Mouse (Mus musculus) urinary bladder, postnatal 14 days (tissue): ENCODE measurements at regions not wholly inside any gene's neighbourhood (a gene's known extent, or its start where the extent isn't known, plus 50 kb on each side); places are given as distances from the start of the nearest gene placed in this dataset.

Experiments used
- DNase-seq: peaks from one replicate; pipeline ENCODE4 v3.0.0; 2021; ENCODE audit warnings: low spot score

DNA sequence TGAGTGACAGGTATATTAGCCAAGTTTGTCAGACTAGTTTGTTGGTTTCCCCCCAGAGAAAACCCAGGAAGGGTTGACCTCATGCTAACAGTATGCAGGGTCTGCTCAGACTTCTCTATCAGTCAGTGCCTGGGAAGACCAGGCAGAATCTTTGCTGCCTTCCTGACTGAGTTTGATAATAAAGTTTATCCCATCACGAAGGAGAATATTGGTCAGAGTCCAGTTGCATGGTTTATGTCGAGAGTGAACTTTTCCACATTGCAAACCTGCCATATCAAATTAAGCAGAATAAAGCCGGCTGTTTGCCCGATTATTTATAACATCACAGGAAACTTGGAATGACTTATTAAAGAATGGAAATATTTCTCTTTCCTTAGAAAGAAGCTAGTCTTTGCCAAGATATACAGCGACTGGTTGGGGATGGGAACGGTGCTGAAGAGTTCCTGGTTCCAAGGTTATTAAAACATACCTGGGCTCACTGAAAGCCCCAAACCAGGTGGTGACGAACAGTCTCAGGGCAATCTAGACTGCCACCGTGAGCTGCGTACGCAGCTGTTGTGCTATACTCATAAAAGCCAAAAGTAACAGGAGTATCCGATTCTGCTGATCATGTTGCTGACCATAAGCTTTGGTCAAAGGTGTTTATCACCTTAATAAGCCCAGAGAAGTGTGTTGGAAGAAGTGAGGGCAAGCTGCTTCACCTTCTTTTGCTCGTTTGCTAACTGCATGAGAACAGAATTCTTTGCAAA lies 1536.7 kb upstream of the Flrt2 start:
- no peak for DNase-seq

- no peak for DNase-seq
Observed at GRCm38 (mm10) chr12:94182358-94182757, 1509.7 kb upstream of the Flrt2 start.

- DNase-seq: peak; percentile 3
Observed at GRCm38 (mm10) chr12:94190620-94191081, 1501.4 kb upstream of the Flrt2 start.

DNA sequence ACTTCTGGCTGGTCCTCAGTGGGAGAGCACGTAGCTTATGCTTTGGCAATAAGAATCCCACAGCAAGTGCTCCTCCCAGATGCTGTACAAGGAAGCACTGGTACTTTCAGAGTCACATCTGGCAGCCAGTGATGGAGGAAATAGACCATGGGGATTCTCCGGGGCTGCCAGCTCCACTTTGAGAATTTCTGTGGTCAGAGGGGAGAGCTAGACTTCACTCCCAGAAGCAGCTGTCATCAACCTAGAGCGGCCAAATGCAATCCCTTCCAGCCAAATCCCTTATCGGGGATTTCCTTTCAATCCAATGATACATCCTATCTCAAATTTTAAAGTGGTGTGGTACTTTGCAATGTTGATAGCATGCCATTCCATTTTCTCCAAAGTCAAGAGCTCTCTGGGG lies 1474.1 kb upstream of the Flrt2 start:
- DNase-seq: no peak

- no peak for DNase-seq
Observed at GRCm38 (mm10) chr12:94229894-94230293, 1462.1 kb upstream of the Flrt2 start.

- no peak for DNase-seq
Observed at GRCm38 (mm10) chr12:94245366-94245765, 1446.7 kb upstream of the Flrt2 start.

DNA sequence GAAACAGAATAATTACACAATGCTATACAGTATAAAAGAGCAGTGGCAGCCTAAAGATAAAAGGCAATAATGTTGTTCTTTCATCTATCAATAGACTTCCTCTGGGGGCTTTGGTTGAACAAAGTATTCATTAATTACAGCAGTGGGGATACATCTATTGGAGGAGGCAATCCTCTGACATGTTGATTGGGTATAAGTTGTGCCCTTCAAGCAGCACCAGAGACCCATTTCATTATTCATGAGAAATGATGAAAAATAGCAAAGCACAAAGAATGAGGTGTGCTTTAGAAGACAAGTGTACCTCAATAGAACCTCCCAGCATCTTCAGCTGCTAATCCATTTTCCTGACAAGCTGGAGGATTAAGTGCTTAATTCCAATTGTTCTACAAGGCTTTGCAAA lies 1444.7 kb upstream of the Flrt2 start:
- no peak for DNase-seq

DNA sequence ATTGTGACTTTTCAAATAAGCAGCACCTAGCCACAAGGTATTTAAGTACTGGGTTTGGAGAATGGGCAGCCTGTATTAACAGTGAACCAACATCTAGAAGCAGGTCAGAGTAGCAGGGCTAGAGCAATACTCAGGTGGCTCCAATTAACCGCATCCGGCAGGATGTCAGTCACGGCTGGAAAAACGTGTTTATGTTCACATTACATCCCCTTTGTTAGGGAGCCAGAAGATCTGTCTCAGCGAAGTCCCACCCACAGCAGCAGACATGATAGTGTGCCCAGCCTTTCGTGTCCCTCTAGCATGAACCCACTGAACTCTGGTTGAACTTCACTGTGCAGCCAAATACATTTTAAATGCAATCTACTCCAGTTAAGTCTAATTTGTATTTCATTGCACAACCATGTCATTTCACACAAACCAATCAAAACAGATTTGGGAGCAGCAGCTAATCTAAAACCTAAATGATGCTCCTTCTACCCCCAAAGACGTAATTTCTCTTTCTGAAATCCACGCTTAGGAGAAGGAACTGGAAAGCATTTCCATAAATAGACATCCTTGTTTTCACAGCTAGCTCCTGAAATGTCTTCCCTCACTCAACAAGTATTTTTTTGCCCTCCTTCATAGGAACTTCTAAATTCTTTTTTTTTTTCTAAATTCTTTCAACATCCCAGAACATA lies 1438.9 kb upstream of the Flrt2 start:
- no peak for DNase-seq

- DNase-seq: peak; percentile 15
Observed at GRCm38 (mm10) chr12:94280946-94281345, 1411.1 kb upstream of the Flrt2 start.

- DNase-seq: no peak
Observed at GRCm38 (mm10) chr12:94282931-94283330, 1409.1 kb upstream of the Flrt2 start.

GRCm38 (mm10) chr12:94283572-94283971 lies 1408.5 kb upstream of the Flrt2 start:
- DNase-seq: no peak

GRCm38 (mm10) chr12:94297864-94298263 lies 1394.2 kb upstream of the Flrt2 start:
- DNase-seq: no peak

DNA sequence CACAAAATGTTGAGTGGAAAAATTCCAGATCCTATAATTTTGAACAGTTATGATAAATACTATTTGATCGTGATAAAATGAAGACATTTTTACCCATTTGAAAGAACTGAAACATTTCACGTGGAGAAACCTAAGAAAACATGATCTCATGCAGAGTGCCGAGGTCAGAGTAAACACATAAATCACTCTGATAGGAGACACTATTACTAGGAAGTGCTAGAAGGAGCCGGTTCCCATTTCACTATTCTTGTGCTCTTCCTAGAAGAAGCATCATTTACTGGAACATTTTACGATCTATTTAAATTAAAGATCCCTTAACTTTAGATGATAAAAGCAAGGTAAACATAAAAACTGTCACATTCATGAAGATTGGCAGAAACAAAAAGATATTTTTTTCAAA lies 1359.7 kb upstream of the Flrt2 start:
- no peak for DNase-seq

GRCm38 (mm10) chr12:94334671-94335070 lies 1357.4 kb upstream of the Flrt2 start:
- no peak for DNase-seq

DNA sequence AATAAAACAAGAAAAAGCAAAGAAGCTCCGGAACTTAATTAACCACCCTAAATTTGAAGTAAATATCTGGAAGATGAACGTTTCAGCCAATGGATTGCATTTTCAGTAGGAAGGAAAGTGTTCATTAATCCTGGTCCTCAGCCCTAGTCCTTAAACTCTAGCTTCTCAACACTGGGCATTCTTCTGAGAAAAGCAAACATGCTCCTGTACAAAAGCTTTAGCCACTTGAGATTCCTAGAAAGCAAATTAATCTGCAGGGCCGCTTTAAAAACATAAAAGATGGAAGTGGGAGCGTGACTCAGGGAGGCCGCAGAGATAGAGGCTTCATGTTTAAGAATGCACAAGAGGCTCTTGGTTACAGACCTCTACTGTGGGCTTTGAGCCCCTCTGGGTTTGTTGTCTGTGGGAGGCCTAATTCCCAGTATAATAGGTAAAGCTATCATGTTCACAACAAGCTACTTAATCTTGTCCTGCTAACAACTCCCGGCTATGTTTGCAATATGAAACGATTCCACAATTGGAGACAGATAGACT lies 1342.3 kb upstream of the Flrt2 start:
- no peak for DNase-seq

DNA sequence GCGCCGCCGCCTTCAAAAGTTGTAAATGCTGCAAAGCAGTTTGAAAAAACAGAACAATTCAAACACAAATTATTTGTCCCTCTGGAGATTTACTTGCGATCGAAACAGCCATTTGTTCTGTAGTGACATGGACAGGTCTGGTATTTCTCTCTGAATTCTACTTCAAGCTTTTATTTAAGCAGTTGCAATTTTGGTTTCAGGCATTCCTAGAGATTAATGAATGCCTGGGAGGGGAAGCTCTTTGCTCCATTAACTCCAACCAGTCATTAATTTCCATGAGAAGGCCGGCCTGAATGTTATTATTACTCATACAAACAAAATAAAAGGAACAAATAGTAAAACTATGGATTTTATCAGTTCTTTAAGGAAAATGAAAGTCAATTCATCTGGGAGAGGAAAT lies 1327.8 kb upstream of the Flrt2 start:
- DNase-seq: no peak

DNA sequence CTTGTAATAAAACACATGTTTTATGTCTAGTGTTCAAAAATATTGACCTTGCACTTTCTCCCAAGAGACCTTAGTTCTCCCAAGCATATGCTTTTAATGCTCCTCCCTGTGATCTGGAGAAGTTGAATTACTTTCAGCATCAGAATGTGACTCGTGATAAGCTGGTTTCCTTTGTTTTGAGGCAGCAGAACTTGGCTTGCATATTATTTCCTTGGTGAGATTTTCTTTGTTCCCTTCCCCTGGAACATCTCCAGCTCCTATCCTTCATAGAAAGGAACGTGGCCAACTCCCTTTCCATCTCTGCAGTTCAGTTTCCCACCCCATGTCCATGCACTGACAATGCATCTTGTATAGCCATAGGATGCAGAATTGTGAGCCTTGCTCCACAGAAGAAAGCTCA lies 1292.0 kb upstream of the Flrt2 start:
- no peak for DNase-seq

DNA sequence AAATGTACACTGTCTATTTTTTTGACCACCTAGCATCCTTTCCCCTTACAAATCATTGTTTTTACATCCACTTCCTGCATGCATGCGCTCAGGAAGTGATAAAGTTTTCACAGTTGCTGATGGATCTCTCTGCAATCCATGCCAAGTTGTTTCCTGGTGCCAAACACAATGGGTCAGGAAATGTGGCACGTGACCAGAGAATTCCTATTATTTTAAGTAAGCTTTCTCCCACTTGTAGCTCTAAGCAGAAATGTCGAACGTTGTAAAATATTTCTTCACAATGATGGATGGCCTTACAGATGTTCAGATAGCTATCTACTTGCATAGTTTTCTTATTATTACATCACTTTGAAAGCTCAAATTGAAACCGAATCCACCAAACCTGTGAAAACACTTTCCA lies 1271.1 kb upstream of the Flrt2 start:
- DNase-seq: peak; percentile 6

- DNase-seq: no peak
Observed at GRCm38 (mm10) chr12:94421743-94422142, 1270.3 kb upstream of the Flrt2 start.

DNA sequence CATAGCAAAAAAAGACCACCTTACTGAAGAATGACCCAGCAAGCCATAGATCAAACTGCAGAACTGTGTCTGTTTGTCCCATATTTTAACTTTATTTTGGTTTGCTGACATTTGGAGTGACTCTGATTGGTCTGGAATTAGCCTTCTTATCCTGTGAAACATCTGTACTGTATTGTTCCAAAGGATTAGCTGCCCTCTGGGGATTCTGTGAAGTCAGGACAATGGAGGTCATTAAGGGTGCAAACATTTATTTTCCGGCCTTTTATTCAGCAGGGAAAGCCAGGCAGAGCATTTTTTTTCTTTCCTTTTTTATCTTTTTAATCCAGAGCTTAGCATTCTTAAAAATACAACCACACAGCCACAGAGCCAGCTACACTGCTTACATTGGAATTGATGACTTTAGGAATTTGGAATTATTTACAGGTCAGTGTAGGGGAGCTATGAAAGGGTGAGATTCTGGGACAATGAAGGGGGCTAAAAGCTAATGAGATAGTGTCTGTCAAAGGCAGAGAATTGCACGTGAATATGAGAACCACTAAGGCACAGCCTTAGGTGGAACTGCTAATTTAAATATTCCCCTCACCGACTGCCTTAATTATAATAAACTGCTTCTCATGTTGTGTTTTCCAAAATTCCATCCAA lies 1267.6 kb upstream of the Flrt2 start:
- no peak for DNase-seq

GRCm38 (mm10) chr12:94449517-94449916 lies 1242.5 kb upstream of the Flrt2 start:
- no peak for DNase-seq

DNA sequence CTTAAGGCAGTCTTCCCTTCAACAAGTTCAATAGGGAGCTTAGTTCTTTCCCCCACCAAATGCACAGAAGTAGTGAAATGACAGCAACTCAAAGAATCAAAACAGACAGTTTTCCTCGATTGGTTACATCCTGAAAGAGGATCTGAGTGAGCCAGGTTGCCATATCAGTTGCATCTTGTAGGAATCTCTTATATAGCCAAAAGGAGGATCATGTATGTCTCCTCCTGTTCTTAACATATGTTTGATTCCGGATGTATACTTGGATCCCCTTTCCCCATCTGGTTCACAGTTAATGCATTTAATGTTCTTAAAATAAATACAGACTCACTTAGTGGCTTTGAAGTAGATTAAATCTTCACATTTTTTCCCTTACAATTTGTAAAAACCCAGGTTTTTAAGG lies 1224.0 kb upstream of the Flrt2 start:
- no peak for DNase-seq

DNA sequence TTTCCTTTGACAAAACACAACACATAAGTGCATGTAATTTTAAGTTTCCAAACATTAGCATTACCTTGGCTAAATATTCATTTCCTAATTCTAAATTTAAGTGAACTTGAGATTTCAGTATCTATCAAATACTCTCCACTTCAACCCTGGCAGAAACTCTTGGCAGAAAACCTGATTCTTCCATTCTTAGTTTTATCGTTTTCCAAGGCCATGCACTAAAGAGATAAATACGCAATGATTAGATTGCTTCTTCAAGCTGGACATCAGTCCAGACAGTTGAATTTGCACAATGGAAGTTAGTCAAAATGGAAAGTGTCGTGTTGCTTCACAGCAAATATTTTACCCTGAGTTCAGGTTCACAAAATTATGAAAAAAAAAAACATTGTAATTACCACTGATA lies 1223.4 kb upstream of the Flrt2 start:
- DNase-seq: no peak
